Mouse (Mus musculus) CD4-positive, CD25-positive, alpha-beta regulatory T cell, adult 4 months (primary cell): ENCODE data around the gene Fam71f1. TPM values are rescaled to one million over a fixed set of nuclear protein-coding genes. Genes with fewer than 3 reads are reported as not detected.

Experiments used
- ATAC-seq: one replicate; pipeline ENCODE4 v1.8.0; 2017
- polyA plus RNA-seq, 2 experiments: library from polyadenylated mRNA; unstranded; fragments of 100-300 nt; shearing (Covaris generic); gene quantifications; one replicate each; pipeline ENCODE4 v1.2.1; 2017

Fam71f1 gene
- not detected for polyA plus RNA-seq

- ATAC-seq, result no peak
Observed at GRCm38 (mm10) chr6:29318879-29319278, at the start of gene Fam71f1. Gene Fam71f1, plus strand, starts transcription at chr6:29319140.

- peak; percentile 56 for ATAC-seq
Observed at GRCm38 (mm10) chr6:29270961-29271360, 48.0 kb upstream of the Fam71f1 start.

GRCm38 (mm10) chr6:29272312-29273072 lies 46.4 kb upstream of the Fam71f1 start, which contains the start of gene Hilpda:
Gene Hilpda, plus strand, starts transcription at chr6:29272488.
- ATAC-seq, result peak; percentile 89

- no peak for ATAC-seq
Observed at GRCm38 (mm10) chr6:29276746-29277145, 42.2 kb upstream of the Fam71f1 start.

- peak; percentile 94 for ATAC-seq
Observed at GRCm38 (mm10) chr6:29278513-29279267, 40.2 kb upstream of the Fam71f1 start.

- ATAC-seq, result no peak
Observed at GRCm38 (mm10) chr6:29279293-29279692, 39.6 kb upstream of the Fam71f1 start, which contains the start of gene Fam71f2. Gene Fam71f2, plus strand, starts transcription at chr6:29279593.

GRCm38 (mm10) chr6:29280671-29281070 lies 38.3 kb upstream of the Fam71f1 start:
- ATAC-seq, result no peak

GRCm38 (mm10) chr6:29286870-29287269 lies 32.1 kb upstream of the Fam71f1 start:
- ATAC-seq, result peak; percentile 57

- no peak for ATAC-seq
Observed at GRCm38 (mm10) chr6:29287481-29287880, 31.5 kb upstream of the Fam71f1 start.

- no peak for ATAC-seq
Observed at GRCm38 (mm10) chr6:29287944-29288343, 31.0 kb upstream of the Fam71f1 start.

GRCm38 (mm10) chr6:29288651-29289050 lies 30.3 kb upstream of the Fam71f1 start:
- ATAC-seq, result no peak

- no peak for ATAC-seq
Observed at GRCm38 (mm10) chr6:29299112-29299511, 19.8 kb upstream of the Fam71f1 start.

GRCm38 (mm10) chr6:29303251-29303650 lies 15.7 kb upstream of the Fam71f1 start:
- ATAC-seq, result no peak

GRCm38 (mm10) chr6:29303726-29304125 lies 15.2 kb upstream of the Fam71f1 start:
- ATAC-seq, result no peak

GRCm38 (mm10) chr6:29305462-29305861 lies 13.5 kb upstream of the Fam71f1 start:
- ATAC-seq, result no peak

- ATAC-seq, result no peak
Observed at GRCm38 (mm10) chr6:29308846-29309605, 9.9 kb upstream of the Fam71f1 start.

- no peak for ATAC-seq
Observed at GRCm38 (mm10) chr6:29313690-29314202, 5.2 kb upstream of the Fam71f1 start.

- ATAC-seq, result no peak
Observed at GRCm38 (mm10) chr6:29317286-29317685, 1.7 kb upstream of the Fam71f1 start.

GRCm38 (mm10) chr6:29317941-29318340 lies 999 bp upstream of the Fam71f1 start:
- no peak for ATAC-seq

GRCm38 (mm10) chr6:29321586-29321985 lies 2.6 kb downstream of the Fam71f1 start:
- no peak for ATAC-seq

- no peak for ATAC-seq
Observed at GRCm38 (mm10) chr6:29322147-29322546, 3.2 kb downstream of the Fam71f1 start.

GRCm38 (mm10) chr6:29322735-29323134 lies 3.8 kb downstream of the Fam71f1 start:
- no peak for ATAC-seq

- ATAC-seq, result no peak
Observed at GRCm38 (mm10) chr6:29326961-29327360, 8.0 kb downstream of the Fam71f1 start.
